Mouse (Mus musculus): ENCODE results near the gene Arhgap10. TPM values are rescaled to one million over a fixed set of nuclear protein-coding genes. Genes with fewer than 3 reads are reported as not detected.
A peak's percentile ranks its signal among the peaks of the same experiment; 100 is the strongest.

The Arhgap10 gene
- total and polyA plus RNA-seq, 3 experiments, result 2.7 to 5.9 (median 4.8) TPM

DNA sequence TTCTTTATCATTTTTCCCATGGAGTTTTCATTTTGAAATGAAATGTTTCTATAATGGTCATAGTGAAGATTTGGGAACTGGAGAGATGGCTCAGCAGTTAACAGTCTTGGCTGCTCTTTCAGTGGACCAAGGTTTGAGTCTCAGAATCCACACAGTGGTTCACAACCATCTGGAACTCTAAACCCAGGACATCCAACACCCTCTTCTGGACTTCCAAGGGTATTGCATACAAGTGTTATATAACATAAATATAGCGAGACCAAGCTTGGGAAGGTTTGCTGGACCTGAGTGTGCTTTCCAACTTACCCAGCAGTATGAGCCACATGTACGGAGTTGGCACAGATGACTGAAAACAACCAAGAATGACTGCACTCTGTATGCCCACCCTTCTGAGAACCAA, 7.2 kb upstream of the Arhgap10 start:
- Histone ChIP-seq H3K9me3 (replicated peaks; ENCODE audit: low read length) (no peaks in the 10 kb centered on the region), H3K27me3 (replicated peaks) (no peaks in the 10 kb centered on the region), H3K27ac (ENCODE audit: insufficient read depth, low read depth) (no peak overlapping the region), H3K79me2 (replicated peaks; ENCODE audit: control insufficient read depth, extremely low read depth, insufficient read depth, poor library complexity, severe bottlenecking) (no peaks in the 10 kb centered on the region), H3K9ac (ENCODE audit: insufficient read depth, low read depth) (no peak overlapping the region), H3K4me2 (ENCODE audit: insufficient read depth, low read depth, poor library complexity, severe bottlenecking) (no peak overlapping the region), H3K4me1 (ENCODE audit: control insufficient read depth in 1 of 2, insufficient read depth in 2 of 2) (no peaks in the 10 kb centered on the region), H3K4me3 (replicated peaks in 1 of 3; ENCODE audit: low read depth in 2 of 3, low read length in 2 of 3, poor library complexity in 1 of 3) (no peak overlapping the region), H3K36me3 (replicated peaks in 1 of 2; ENCODE audit: control insufficient read depth in 1 of 2, insufficient read depth in 1 of 2, low read length in 1 of 2) (peaks cover 0 to 28% of the 10 kb centered on the region in 2 experiments)
- in situ Hi-C loops (cut with MboI; ENCODE audit: low pct_ligation_motif_present, low pct_unique_long_range_greater_than_20kb, low sequenced_read_pairs), result loop anchor here (10.0 kb wide), 1 partner anchor 100 kb away; no protein-coding TSS in a partner anchor
- TF ChIP-seq JUND (conservative IDR thresholded peaks at IDR 0.05; ENCODE audit: low read depth, low read length), result no peak
- peak; percentile 53 for TF ChIP-seq RAD21 (IDR thresholded peaks at IDR 0.05; ENCODE audit: low read depth, low read length)
- no peak for TF ChIP-seq RCOR1 (conservative IDR thresholded peaks at IDR 0.05; ENCODE audit: low read depth, low read length)
- peak; percentile 56 for TF ChIP-seq SMC3 (IDR thresholded peaks at IDR 0.05; ENCODE audit: low read depth, low read length)
- peak in 1 of 2 experiments; percentile 51; a peak in 2 of 4 replicates for TF ChIP-seq CTCF (conservative IDR thresholded peaks at IDR 0.05 in 1 of 2, IDR thresholded peaks at IDR 0.05 in 1 of 2; ENCODE audit: low read depth in 2 of 2, low read length in 2 of 2)
- TF ChIP-seq EP300 (IDR thresholded peaks at IDR 0.05; ENCODE audit: low read length), result no peak
- TF ChIP-seq MEF2A (IDR thresholded peaks at IDR 0.05; ENCODE audit: borderline replicate concordance, low read depth, low read length), result no peak
- TF ChIP-seq POLR2A (IDR thresholded peaks at IDR 0.05; ENCODE audit: low read depth, low read length), result no peak
- no peak for DNase-seq (ENCODE audit: extremely low read depth)
- dilution Hi-C loops (cut with MboI; ENCODE audit: extremely low pct_ligation_motif_present, extremely low pct_unique_long_range_greater_than_20kb, low sequenced_read_pairs), result no loop called here

DNA sequence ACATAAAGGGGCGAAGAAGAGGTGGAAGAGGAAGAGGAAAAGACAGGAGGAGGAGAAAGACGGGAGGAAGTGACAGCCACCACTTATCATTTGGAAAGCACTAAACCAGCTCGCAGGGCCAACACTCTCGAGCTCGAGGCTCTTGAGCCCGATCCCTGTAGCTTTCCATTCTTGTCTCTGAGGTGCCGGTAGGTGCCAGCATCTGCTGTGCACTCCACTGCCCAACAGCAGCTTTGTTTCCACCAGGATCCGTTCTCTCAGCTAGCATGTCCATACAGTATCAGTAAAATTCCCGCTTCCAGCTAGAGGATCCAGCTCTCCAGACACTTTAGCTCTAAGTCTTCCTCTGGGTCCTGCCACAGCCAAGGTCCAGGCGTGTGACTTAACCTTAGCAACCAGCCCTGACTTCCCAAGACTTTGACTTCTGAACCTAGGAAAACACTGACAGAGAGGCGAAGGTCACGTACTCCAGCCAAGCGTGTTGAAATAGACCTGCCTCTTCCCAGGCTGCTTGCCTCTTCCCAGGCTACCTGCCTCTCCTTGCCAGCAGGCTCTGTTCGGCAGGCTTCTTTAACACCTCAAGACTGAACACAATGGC, 6.4 kb upstream of the Arhgap10 start:
- Histone ChIP-seq H3K79me2 (replicated peaks; ENCODE audit: control insufficient read depth, extremely low read depth, insufficient read depth, poor library complexity, severe bottlenecking) (no peaks in the 10 kb centered on the region), H3K4me2 (ENCODE audit: insufficient read depth, low read depth, poor library complexity, severe bottlenecking) (no peak overlapping the region)
- DNase-seq (ENCODE audit: extremely low read depth), result no peak

DNA sequence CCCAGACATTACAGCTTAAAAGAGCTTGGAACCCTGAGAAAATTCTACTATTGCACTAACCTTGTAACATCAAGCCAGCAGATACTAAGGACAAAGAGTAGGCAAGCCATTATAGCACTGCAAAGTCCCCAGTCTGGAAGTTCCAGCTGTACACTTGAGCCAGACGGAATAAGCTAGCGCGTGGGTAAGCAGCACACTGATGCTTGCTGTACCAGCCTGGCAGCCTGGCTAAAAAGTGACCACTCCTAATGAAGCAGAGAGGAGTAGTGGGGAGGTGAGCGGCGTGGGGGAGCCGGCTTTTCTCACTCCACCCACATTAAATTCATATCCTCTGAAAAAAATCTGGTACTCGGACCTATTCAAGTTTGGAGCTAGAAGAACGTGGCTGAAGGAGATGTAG, 5.2 kb upstream of the Arhgap10 start:
- H3K9me3 ChIP-seq (replicated peaks; ENCODE audit: low read length), result no peaks in the 10 kb centered on the region
- H3K79me2 ChIP-seq (replicated peaks; ENCODE audit: control insufficient read depth, extremely low read depth, insufficient read depth, poor library complexity, severe bottlenecking), result no peaks in the 10 kb centered on the region
- no peak overlapping the region for H3K9ac ChIP-seq (ENCODE audit: insufficient read depth, low read depth)
- dilution Hi-C loops (cut with MboI; ENCODE audit: extremely low pct_ligation_motif_present, extremely low pct_unique_long_range_greater_than_20kb, low sequenced_read_pairs) (no loop called here), in situ Hi-C loops (cut with MboI; ENCODE audit: low pct_ligation_motif_present, low pct_unique_long_range_greater_than_20kb, low sequenced_read_pairs) (loop anchor here (10.0 kb wide), 1 partner anchor 98 kb away; no protein-coding TSS in a partner anchor)
- no peaks in the 10 kb centered on the region for H3K27me3 ChIP-seq (replicated peaks)
- H3K4me1 ChIP-seq (ENCODE audit: control insufficient read depth in 1 of 2, insufficient read depth in 2 of 2), result peaks cover 0 to 9% of the 10 kb centered on the region in 2 experiments; a peak in 1 of 4 replicates
- DNase-seq (ENCODE audit: extremely low read depth), result no peak
- no peak overlapping the region for H3K4me3 ChIP-seq (replicated peaks in 1 of 3; ENCODE audit: low read depth in 2 of 3, low read length in 2 of 3, poor library complexity in 1 of 3)
- no peak overlapping the region for H3K4me2 ChIP-seq (ENCODE audit: insufficient read depth, low read depth, poor library complexity, severe bottlenecking)
- H3K27ac ChIP-seq (ENCODE audit: insufficient read depth, low read depth), result no peak overlapping the region
- H3K36me3 ChIP-seq (replicated peaks in 1 of 2; ENCODE audit: control insufficient read depth in 1 of 2, insufficient read depth in 1 of 2, low read length in 1 of 2), result peaks cover 0 to 28% of the 10 kb centered on the region in 2 experiments
- TF ChIP-seq TCF12 (IDR thresholded peaks at IDR 0.05; ENCODE audit: low read depth, low read length) (no peak), UBTF (IDR thresholded peaks at IDR 0.05; ENCODE audit: low read depth, low read length) (no peak), NRF1 (IDR thresholded peaks at IDR 0.05; ENCODE audit: low read depth, low read length) (no peak), CTCF (conservative IDR thresholded peaks at IDR 0.05 in 1 of 2, IDR thresholded peaks at IDR 0.05 in 1 of 2; ENCODE audit: low read depth in 2 of 2, low read length in 2 of 2) (no peak), JUN (IDR thresholded peaks at IDR 0.05; ENCODE audit: insufficient read depth, low read depth, low read length) (no peak), KAT2A (IDR thresholded peaks at IDR 0.05; ENCODE audit: insufficient replicate concordance, low read length) (no peak)

More for the DNA sequence above, 6.4 kb upstream of the Arhgap10 start:
- in situ Hi-C loops (cut with MboI; ENCODE audit: low pct_ligation_motif_present, low pct_unique_long_range_greater_than_20kb, low sequenced_read_pairs) (loop anchor here (10.0 kb wide), 1 partner anchor 99 kb away; no protein-coding TSS in a partner anchor), dilution Hi-C loops (cut with MboI; ENCODE audit: extremely low pct_ligation_motif_present, extremely low pct_unique_long_range_greater_than_20kb, low sequenced_read_pairs) (no loop called here)
- H3K4me3 ChIP-seq (replicated peaks in 1 of 3; ENCODE audit: low read depth in 2 of 3, low read length in 2 of 3, poor library complexity in 1 of 3), result no peak overlapping the region
- H3K9me3 ChIP-seq (replicated peaks; ENCODE audit: low read length), result no peaks in the 10 kb centered on the region
- peaks cover 0 to 28% of the 10 kb centered on the region in 2 experiments for H3K36me3 ChIP-seq (replicated peaks in 1 of 2; ENCODE audit: control insufficient read depth in 1 of 2, insufficient read depth in 1 of 2, low read length in 1 of 2)
- H3K9ac ChIP-seq (ENCODE audit: insufficient read depth, low read depth), result no peak overlapping the region
- no peak for TF ChIP-seq TBP (conservative IDR thresholded peaks at IDR 0.05; ENCODE audit: low read depth, low read length)
- TF ChIP-seq JUN (IDR thresholded peaks at IDR 0.05; ENCODE audit: insufficient read depth, low read depth, low read length), result no peak
- TF ChIP-seq TCF12 (IDR thresholded peaks at IDR 0.05; ENCODE audit: low read depth, low read length), result no peak
- TF ChIP-seq MAX (IDR thresholded peaks at IDR 0.05; ENCODE audit: low read length), result no peak
- H3K4me1 ChIP-seq (ENCODE audit: control insufficient read depth in 1 of 2, insufficient read depth in 2 of 2), result peaks cover 0 to under 1% of the 10 kb centered on the region in 2 experiments; a peak in 1 of 4 replicates
- H3K27ac ChIP-seq (ENCODE audit: insufficient read depth, low read depth), result no peak overlapping the region
- no peaks in the 10 kb centered on the region for H3K27me3 ChIP-seq (replicated peaks)

All from CH12.LX (cell line).